Mouse (Mus musculus) cortical plate, adult 2 months (tissue): ENCODE results near the gene Obp2a. TPM values are rescaled to one million over a fixed set of nuclear protein-coding genes. Genes with fewer than 3 reads are reported as not detected.
"Not testable (repeated sequence)": the region's sequence is repeated elsewhere in the genome, so short reads cannot be mapped to it uniquely, and the experiment has no call there.

Experiments
- H3K27ac ChIP-seq: fragments of 200-500 bp; 2 replicates; pipeline ENCODE4 v1.5.1; 2012; ENCODE audit warnings: low read length, control low read depth, inconsistent platforms; ENCODE audit not compliant: insufficient read depth
- H3K4me1 ChIP-seq: fragments of 200-500 bp; 2 replicates; pipeline ENCODE4 v1.6.1; 2011; ENCODE audit warnings: low read length; ENCODE audit not compliant: control insufficient read depth, insufficient read depth
- H3K4me3 ChIP-seq: fragments of 200-500 bp; 2 replicates; pipeline ENCODE4 v1.5.1; 2011; ENCODE audit warnings: mild to moderate bottlenecking, low read length, control low read depth; ENCODE audit not compliant: insufficient read depth
- CTCF ChIP-seq: fragments of 200-500 bp; IDR thresholded peaks from 2 replicates; pipeline ENCODE4 v1.5.1; 2011; ENCODE audit warnings: mild to moderate bottlenecking, control low read depth, low read length; ENCODE audit not compliant: insufficient read depth; ENCODE audit errors: extremely low read depth
- POLR2A ChIP-seq: fragments of 200-500 bp; IDR thresholded peaks from 2 replicates; pipeline ENCODE4 v1.6.1; 2011; ENCODE audit warnings: mild to moderate bottlenecking, low read length, control low read depth; ENCODE audit not compliant: insufficient read depth; ENCODE audit errors: extremely low read depth
- polyA plus RNA-seq: library from polyadenylated mRNA; depleted of rRNA; stranded (reverse); fragments of >200 nt; gene quantifications from 2 replicates; pipeline ENCODE4 v1.2.3, GENCODE M21; 2012; rRNA removed

Obp2a gene
- not detected in 2 replicates for polyA plus RNA-seq

GRCm38 (mm10) chr2:25699743-25700142, at the start of gene Obp2a:
Gene Obp2a, plus strand, starts transcription at chr2:25700043.
- H3K4me1 ChIP-seq, H3K4me3 ChIP-seq, H3K27ac ChIP-seq: not testable (repeated sequence)

- no peak for TF ChIP-seq CTCF
- TF ChIP-seq POLR2A: no peak
- Histone ChIP-seq H3K4me3 (no peak within 1 kb of the TSS), H3K4me1 (no peaks in the 10 kb centered on the region; the same call in 1 of the 2 replicates), H3K27ac (no peak within 1 kb of the TSS)
Measured at GRCm38 (mm10) chr2:25652902-25653301, 46.9 kb upstream of the Obp2a start, which contains the start of gene Lcn8. Gene Lcn8, plus strand, starts transcription at chr2:25653120.

- H3K4me3 ChIP-seq: no peak overlapping the region
- no peak overlapping the region for H3K27ac ChIP-seq
- H3K4me1 ChIP-seq: no peaks in the 10 kb centered on the region; the same call in 1 of the 2 replicates
- no peak for TF ChIP-seq POLR2A
- TF ChIP-seq CTCF: no peak
Measured at GRCm38 (mm10) chr2:25654502-25654901, 45.3 kb upstream of the Obp2a start.

GRCm38 (mm10) chr2:25656691-25657090, 43.2 kb upstream of the Obp2a start:
- H3K4me3 ChIP-seq: no peak overlapping the region
- H3K4me1 ChIP-seq: no peaks in the 10 kb centered on the region; the same call in 1 of the 2 replicates
- H3K27ac ChIP-seq: no peak overlapping the region
- TF ChIP-seq CTCF (no peak), POLR2A (no peak)

GRCm38 (mm10) chr2:25657246-25657645, 42.6 kb upstream of the Obp2a start:
- Histone ChIP-seq H3K27ac (no peak overlapping the region), H3K4me3 (no peak overlapping the region), H3K4me1 (no peaks in the 10 kb centered on the region; the same call in 1 of the 2 replicates)
- no peak for TF ChIP-seq CTCF

GRCm38 (mm10) chr2:25657652-25658051, 42.2 kb upstream of the Obp2a start, which contains the start of gene Lcn5:
Gene Lcn5, plus strand, starts transcription at chr2:25657952.
- H3K27ac ChIP-seq: no peak within 1 kb of the TSS
- no peak for TF ChIP-seq CTCF
- no peak for TF ChIP-seq POLR2A
- no peak within 1 kb of the TSS for H3K4me3 ChIP-seq
- H3K4me1 ChIP-seq: no peaks in the 10 kb centered on the region; the same call in 1 of the 2 replicates

GRCm38 (mm10) chr2:25660279-25660678, 39.6 kb upstream of the Obp2a start:
- TF ChIP-seq POLR2A (no peak), CTCF (no peak)
- H3K4me1 ChIP-seq: no peaks in the 10 kb centered on the region; the same call in 1 of the 2 replicates
- no peak overlapping the region for H3K4me3 ChIP-seq
- no peak overlapping the region for H3K27ac ChIP-seq

GRCm38 (mm10) chr2:25661245-25661970, 38.4 kb upstream of the Obp2a start:
- no peaks in the 10 kb centered on the region; the same call in 1 of the 2 replicates for H3K4me1 ChIP-seq
- no peak overlapping the region for H3K4me3 ChIP-seq
- H3K27ac ChIP-seq: no peak overlapping the region
- no peak for TF ChIP-seq POLR2A
- no peak for TF ChIP-seq CTCF

GRCm38 (mm10) chr2:25663511-25663910, 36.3 kb upstream of the Obp2a start:
- H3K4me3 ChIP-seq: no peak overlapping the region
- H3K4me1 ChIP-seq: no peaks in the 10 kb centered on the region
- no peak overlapping the region for H3K27ac ChIP-seq
- TF ChIP-seq POLR2A: no peak
- TF ChIP-seq CTCF: peak; percentile 67

- no peak for TF ChIP-seq CTCF
- no peak for TF ChIP-seq POLR2A
- Histone ChIP-seq H3K27ac (no peak overlapping the region), H3K4me1 (no peaks in the 10 kb centered on the region), H3K4me3 (no peak overlapping the region)
Measured at GRCm38 (mm10) chr2:25664125-25664524, 35.7 kb upstream of the Obp2a start.
